Mouse (Mus musculus) layer of hippocampus, postnatal 14 days (tissue): Measurements from ENCODE around the gene Lrrc8a. TPM values are rescaled to one million over a fixed set of nuclear protein-coding genes. Genes with fewer than 3 reads are reported as not detected.
A peak's percentile ranks its signal among the peaks of the same experiment; 100 is the strongest.

Experiments used
- DNase-seq, 2 experiments: peaks; one replicate each; pipeline ENCODE4 v3.0.0; 2021 to 2022; ENCODE audit warnings: low spot score in 2 of 2, mixed read lengths in 1 of 2
- total RNA-seq, 2 experiments: library from RNA; stranded (reverse); gene quantifications; 2 replicates each; pipeline ENCODE4 v1.2.3; 2021

The Lrrc8a gene
- total RNA-seq, 2 experiments from 2014 or later = 66.5 to 72.5 TPM

DNA sequence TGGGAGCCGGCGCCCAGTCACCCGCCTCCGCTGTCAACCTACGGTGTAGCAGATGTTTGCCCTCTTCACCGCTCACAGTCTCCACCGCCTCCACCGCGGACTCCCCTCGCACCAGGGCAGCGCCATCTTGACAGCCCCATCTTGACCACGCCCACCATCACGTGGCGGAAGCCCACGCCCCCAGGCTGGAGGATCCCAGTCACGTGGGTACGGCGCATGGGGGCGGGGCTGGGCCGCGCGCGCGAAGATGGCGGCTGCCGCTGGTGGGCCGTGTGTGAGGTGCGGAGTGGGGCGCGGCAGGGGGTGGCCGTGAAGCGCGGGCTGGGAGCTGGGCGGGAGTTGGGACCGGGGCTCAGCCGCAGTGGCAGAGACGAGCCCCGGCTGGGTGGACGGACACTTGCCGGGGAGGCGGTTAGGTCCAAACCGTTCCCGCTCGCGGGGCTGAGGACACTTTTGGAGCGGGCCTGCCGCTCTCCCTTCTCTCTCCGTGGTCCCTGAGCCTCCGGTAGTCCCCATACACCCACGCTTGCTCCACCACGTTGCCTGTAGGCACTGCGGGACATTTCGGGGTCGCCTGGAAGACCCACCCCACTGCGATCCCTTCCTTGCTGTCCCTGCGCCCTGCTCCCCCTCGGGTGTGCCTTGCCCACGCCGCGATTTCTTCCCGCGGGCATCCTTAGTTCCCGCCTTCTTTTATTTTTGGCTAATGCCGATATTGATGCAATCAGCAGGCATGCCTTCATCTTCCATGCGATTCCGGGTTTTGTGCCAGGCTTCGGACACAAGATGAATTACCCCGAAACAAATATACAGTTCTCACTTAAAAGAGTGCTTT, 48.9 kb downstream of the Lrrc8a start, which contains the start of the genes Dolk and Nup188:
TSS of gene Dolk (minus strand) at position 143 of the 835 bp plus-strand sequence.
TSS of gene Nup188 (plus strand) at position 206 of the 835 bp plus-strand sequence.
- peak; percentile 94 to 96 for DNase-seq

GRCm38 (mm10) chr2:30287027-30287373, 49.5 kb downstream of the Lrrc8a start:
- no peak for DNase-seq

- no peak for DNase-seq
These were observed 62.0 kb downstream of the Lrrc8a start for GRCm38 (mm10) chr2:30299525-30299924.

DNA sequence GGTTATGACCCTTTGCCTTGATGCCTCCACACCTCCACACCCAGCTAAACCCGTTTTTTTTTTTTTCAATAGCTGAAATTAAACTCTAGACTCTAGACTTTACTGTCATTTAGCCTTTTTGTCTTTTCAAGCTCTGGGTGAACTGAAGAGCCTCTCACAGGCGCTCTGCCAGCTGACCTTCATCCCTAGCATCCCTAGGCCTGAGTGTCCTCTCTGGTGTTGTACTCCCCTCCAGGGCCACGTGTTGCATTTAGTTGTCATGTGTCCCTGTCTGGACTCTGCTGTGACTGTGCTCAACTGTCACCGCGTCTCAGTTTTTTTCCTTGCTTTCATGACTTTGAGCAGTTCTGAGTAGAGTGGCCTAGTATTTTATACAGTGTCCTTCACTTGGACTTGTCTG, 62.5 kb downstream of the Lrrc8a start:
- DNase-seq = no peak

DNA sequence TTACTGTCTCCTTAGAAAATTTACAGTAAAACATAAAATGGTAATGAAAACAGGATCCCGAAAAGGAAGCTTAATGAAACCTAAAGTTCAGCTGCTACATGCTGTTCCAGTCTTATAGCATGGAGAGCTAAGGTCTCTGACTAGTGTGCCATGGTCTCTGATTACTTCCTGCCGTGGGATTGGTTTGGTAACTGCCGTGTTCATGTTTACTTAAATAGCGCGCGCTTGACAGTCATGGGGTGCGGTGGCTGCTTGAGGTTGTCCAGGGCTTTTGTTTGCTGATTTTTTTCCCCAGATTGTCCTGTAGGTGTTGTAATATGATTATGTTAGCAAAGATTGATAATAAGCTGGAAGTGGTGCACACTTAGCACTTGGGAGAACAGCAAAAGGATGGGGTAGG, 68.6 kb downstream of the Lrrc8a start:
- DNase-seq = no peak

- no peak for DNase-seq
These were observed 71.8 kb downstream of the Lrrc8a start for GRCm38 (mm10) chr2:30309351-30309750.

DNA sequence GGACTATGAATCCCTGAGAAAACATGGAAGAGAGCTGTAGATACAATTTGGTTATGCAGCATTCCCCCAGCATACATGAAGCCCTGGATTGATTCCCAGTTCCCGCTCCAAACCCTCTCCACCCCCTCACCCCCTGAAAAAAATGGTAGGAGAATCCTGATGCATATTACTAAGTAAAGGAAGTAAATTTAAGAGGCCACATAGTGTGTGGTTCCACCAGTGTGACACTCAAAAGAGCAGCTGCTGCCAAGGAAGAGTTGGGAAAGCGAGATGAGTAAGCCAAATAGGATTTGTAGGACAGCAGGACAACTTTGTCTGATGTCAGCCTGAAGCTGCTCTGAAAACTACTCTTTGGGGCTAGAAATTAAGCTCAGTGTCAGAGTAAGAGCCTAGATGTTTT, 74.0 kb downstream of the Lrrc8a start:
- no peak for DNase-seq

Other genes starting within 250 kb of the Lrrc8a start
- 10 to 100 TPM; 38.0 to 38.3 TPM for gene Wdr34, start 188.8 kb upstream of the Lrrc8a start, total RNA-seq
- gene Set, start 180.3 kb upstream of the Lrrc8a start, total RNA-seq = 100 to 1,000 TPM; 185 to 190 TPM
- gene Pkn3, start 160.0 kb upstream of the Lrrc8a start, total RNA-seq = 1 to 10 TPM; 1.2 to 2.3 TPM
- gene Zdhhc12, start 144.1 kb upstream of the Lrrc8a start, total RNA-seq = 10 to 100 TPM; 14.7 TPM
- 100 to 1,000 TPM; 160 to 173 TPM for gene Zer1, start 113.1 kb upstream of the Lrrc8a start, total RNA-seq
- 10 to 100 TPM; 71.7 to 74.4 TPM for gene Tbc1d13, start 104.0 kb upstream of the Lrrc8a start, total RNA-seq
- gene Endog, start 66.2 kb upstream of the Lrrc8a start, total RNA-seq = 10 to 100 TPM; 21.7 to 24.4 TPM
- 10 to 100 TPM; 30.8 to 34.4 TPM for gene Spout1, start 59.3 kb upstream of the Lrrc8a start, total RNA-seq
- gene Kyat1, start 31.9 kb upstream of the Lrrc8a start, total RNA-seq = 10 to 100 TPM; 19.7 to 22.4 TPM
- gene Gm28035, start 2.9 kb downstream of the Lrrc8a start, total RNA-seq = 1 to 10 TPM; 6.7 to 7.3 TPM
- gene Phyhd1, start 28.5 kb downstream of the Lrrc8a start, total RNA-seq = 10 to 100 TPM; 23.1 to 24.0 TPM
- gene Gm28038, start 43.3 kb downstream of the Lrrc8a start, total RNA-seq = not detected
- gene Dolk, start 48.6 kb downstream of the Lrrc8a start, total RNA-seq = 10 to 100 TPM; 24.4 TPM
- 10 to 100 TPM; 19.4 to 20.5 TPM for gene Nup188, start 48.7 kb downstream of the Lrrc8a start, total RNA-seq
- 100 to 1,000 TPM; 241 to 246 TPM for gene Sh3glb2, start 121.6 kb downstream of the Lrrc8a start, total RNA-seq
- gene Miga2, start 126.5 kb downstream of the Lrrc8a start, total RNA-seq = 100 to 1,000 TPM; 105 to 115 TPM
- 10 to 100 TPM; 29.3 to 30.2 TPM for gene Dolpp1, start 154.5 kb downstream of the Lrrc8a start, total RNA-seq
- 10 to 100 TPM; 41.0 to 41.1 TPM for gene Crat, start 178.1 kb downstream of the Lrrc8a start, total RNA-seq
- gene Ptpa, start 178.3 kb downstream of the Lrrc8a start, total RNA-seq = 100 to 1,000 TPM; 147 to 150 TPM
- gene Ier5l, start 236.5 kb downstream of the Lrrc8a start, total RNA-seq = 1 to 10 TPM; 8.5 to 9.4 TPM